In genomic region chr6:145823103-145823502, GRCm38 (mm10) we compare ENCODE assay signal across 9 mouse cellular contexts. TPM values are rescaled to one million over a fixed set of nuclear protein-coding genes. Genes with fewer than 3 reads are reported as not detected.
DNase-seq lines count a peak whose midpoint lies in the region; ATAC-seq lines count a peak whose summit lies in the region.
"Had no signal": no experiment of that assay in that cellular context is flagged by ENCODE, and none has a peak within 500 bp of the region (broad histone marks: within the 10 kb centered on the region; RNA-seq: fewer than 3 reads in every experiment).

No protein-coding gene starts in this region.

- H3K4me1 ChIP-seq in forebrain, embryonic 11.5 days (replicated peaks; ENCODE audit: control insufficient read depth, insufficient read depth, low read length): no peaks in the 10 kb centered on the region
- H3K4me1 ChIP-seq in forebrain, embryonic 16.5 days (replicated peaks; ENCODE audit: control insufficient read depth, insufficient read depth, low read length): no peaks in the 10 kb centered on the region
- no peaks in the 10 kb centered on the region for H3K4me1 ChIP-seq in embryonic facial prominence, embryonic 11.5 days (ENCODE audit: control insufficient read depth, insufficient read depth, low read length)
- H3K4me1 ChIP-seq in liver, embryonic 11.5 days (replicated peaks; ENCODE audit: control insufficient read depth, insufficient read depth, low read length): no peaks in the 10 kb centered on the region
- H3K4me1 ChIP-seq in midbrain, embryonic 15.5 days: no peaks in the 10 kb centered on the region

- 52% methylated on average over 6 of the region's 6 CpGs for WGBS in forebrain, embryonic 11.5 days
- WGBS in forebrain, embryonic 16.5 days: 42% methylated on average over 6 of the region's 6 CpGs
- 49% methylated on average over 6 of the region's 6 CpGs for WGBS in embryonic facial prominence, embryonic 11.5 days
- WGBS in liver, embryonic 11.5 days: 58% methylated on average over 6 of the region's 6 CpGs
- WGBS in midbrain, embryonic 15.5 days: 36% methylated on average over 6 of the region's 6 CpGs

- no peaks in the 10 kb centered on the region for H3K36me3 ChIP-seq in forebrain, embryonic 11.5 days (ENCODE audit: control insufficient read depth, insufficient read depth, low read length)
- H3K36me3 ChIP-seq in forebrain, embryonic 16.5 days (ENCODE audit: control insufficient read depth, insufficient read depth): no peaks in the 10 kb centered on the region
- H3K36me3 ChIP-seq in embryonic facial prominence, embryonic 11.5 days (replicated peaks; ENCODE audit: control insufficient read depth, insufficient read depth, low read depth, low read length): no peaks in the 10 kb centered on the region
- H3K36me3 ChIP-seq in liver, embryonic 11.5 days (ENCODE audit: control insufficient read depth, insufficient read depth, low read length): no peaks in the 10 kb centered on the region
- H3K36me3 ChIP-seq in midbrain, embryonic 15.5 days (replicated peaks): no peaks in the 10 kb centered on the region

- intact Hi-C loops in left cerebral cortex, postnatal 36 days (cut with DNase I): no loop called here

- H3K27ac ChIP-seq in forebrain, embryonic 11.5 days (ENCODE audit: low read depth, low read length): no peak overlapping the region
- H3K27ac ChIP-seq in forebrain, embryonic 16.5 days (ENCODE audit: low read length): no peak overlapping the region
- H3K27ac ChIP-seq in embryonic facial prominence, embryonic 11.5 days (replicated peaks; ENCODE audit: low read depth, low read length): no peak overlapping the region
- no peak overlapping the region for H3K27ac ChIP-seq in liver, embryonic 11.5 days (ENCODE audit: low read depth, low read length)
- no peak overlapping the region for H3K27ac ChIP-seq in midbrain, embryonic 15.5 days

- ATAC-seq in forebrain, embryonic 11.5 days (replicated peaks; ENCODE audit: low FRiP score): peak; percentile 71; the same call in 1 of the 2 replicates
- ATAC-seq in forebrain, embryonic 16.5 days: no peak
- ATAC-seq in embryonic facial prominence, embryonic 11.5 days (replicated peaks; ENCODE audit: insufficient number of reproducible peaks, low FRiP score, low TSS enrichment, low read depth): peak; percentile 70; the same call in 1 of the 2 replicates
- peak; percentile 69 for ATAC-seq in liver, embryonic 11.5 days (replicated peaks; ENCODE audit: low FRiP score)
- peak; percentile 60; the same call in 1 of the 2 replicates for ATAC-seq in midbrain, embryonic 15.5 days (replicated peaks)

- H3K4me3 ChIP-seq in forebrain, embryonic 11.5 days (ENCODE audit: low read depth, low read length): no peak overlapping the region
- H3K4me3 ChIP-seq in forebrain, embryonic 16.5 days (replicated peaks; ENCODE audit: low read length): no peak overlapping the region
- no peak overlapping the region for H3K4me3 ChIP-seq in embryonic facial prominence, embryonic 11.5 days (ENCODE audit: low read depth, low read length)
- H3K4me3 ChIP-seq in liver, embryonic 11.5 days (ENCODE audit: low read depth, low read length): no peak overlapping the region
- no peak overlapping the region for H3K4me3 ChIP-seq in midbrain, embryonic 15.5 days

- peak; percentile 57 for DNase-seq in forebrain, embryonic 11.5 days (ENCODE audit: low spot score)
- peak; percentile 13 for DNase-seq in embryonic facial prominence, embryonic 11.5 days (ENCODE audit: low spot score)
- no peak for DNase-seq in liver, embryonic 11.5 days (ENCODE audit: low spot score)
- no peak for DNase-seq in left cerebral cortex, postnatal 36 days (ENCODE audit: low spot score in 2 of 2)
- DNase-seq in frontal cortex, postnatal 14 days (ENCODE audit: low spot score in 2 of 2): no peak
- DNase-seq in right cerebral cortex, postnatal 10 days (ENCODE audit: low spot score in 2 of 2): no peak
- DNase-seq: adrenal gland, postnatal 25 days had no signal

- no peaks in the 10 kb centered on the region for H3K27me3 ChIP-seq in forebrain, embryonic 11.5 days (ENCODE audit: control insufficient read depth, insufficient read depth, low read length)
- no peaks in the 10 kb centered on the region for H3K27me3 ChIP-seq in forebrain, embryonic 16.5 days (replicated peaks; ENCODE audit: control insufficient read depth, insufficient read depth, low read length)
- no peaks in the 10 kb centered on the region for H3K27me3 ChIP-seq in embryonic facial prominence, embryonic 11.5 days (ENCODE audit: control insufficient read depth, insufficient read depth, low read length)
- H3K27me3 ChIP-seq in liver, embryonic 11.5 days (replicated peaks; ENCODE audit: control insufficient read depth, insufficient read depth, low read length): no peaks in the 10 kb centered on the region
- no peaks in the 10 kb centered on the region for H3K27me3 ChIP-seq in midbrain, embryonic 15.5 days (replicated peaks)

- no peaks in the 10 kb centered on the region; the same call in 1 of the 2 replicates for H3K9me3 ChIP-seq in forebrain, embryonic 11.5 days (ENCODE audit: control insufficient read depth, low read length)
- no peaks in the 10 kb centered on the region for H3K9me3 ChIP-seq in forebrain, embryonic 16.5 days (ENCODE audit: control insufficient read depth, low read length)
- no peaks in the 10 kb centered on the region for H3K9me3 ChIP-seq in embryonic facial prominence, embryonic 11.5 days (replicated peaks; ENCODE audit: control insufficient read depth, low read length)
- no peaks in the 10 kb centered on the region for H3K9me3 ChIP-seq in liver, embryonic 11.5 days (ENCODE audit: control insufficient read depth, low read length)
- H3K9me3 ChIP-seq in midbrain, embryonic 15.5 days: no peaks in the 10 kb centered on the region

- no peak overlapping the region for H3K4me2 ChIP-seq in forebrain, embryonic 11.5 days (ENCODE audit: low read depth, low read length, severe bottlenecking)
- H3K4me2 ChIP-seq in forebrain, embryonic 16.5 days (ENCODE audit: low read length): no peak overlapping the region
- no peak overlapping the region for H3K4me2 ChIP-seq in embryonic facial prominence, embryonic 11.5 days (ENCODE audit: low read depth, low read length)
- no peak overlapping the region for H3K4me2 ChIP-seq in liver, embryonic 11.5 days
- no peak overlapping the region for H3K4me2 ChIP-seq in midbrain, embryonic 15.5 days

- no peak overlapping the region for H3K9ac ChIP-seq in forebrain, embryonic 11.5 days (ENCODE audit: low read length)
- H3K9ac ChIP-seq in forebrain, embryonic 16.5 days (replicated peaks; ENCODE audit: low read depth, low read length): no peak overlapping the region
- no peak overlapping the region for H3K9ac ChIP-seq in embryonic facial prominence, embryonic 11.5 days (replicated peaks; ENCODE audit: low read length)
- no peak overlapping the region for H3K9ac ChIP-seq in liver, embryonic 11.5 days (ENCODE audit: low read depth, low read length)
- H3K9ac ChIP-seq in midbrain, embryonic 15.5 days: no peak overlapping the region

RNA-seq across cellular contexts. Expression of gene Bhlhe41, which starts 42.3 kb away (rescaled TPM):
- polyA plus RNA-seq in forebrain, embryonic 11.5 days (2014; fragmentation: Nextera tagmentation; extraction: Ambion mirVana): 2.1 and 2.4 TPM in 2 replicates
- 2.6 and 4.5 TPM in 2 replicates for polyA plus RNA-seq in forebrain, embryonic 16.5 days (2015; fragmentation: Nextera tagmentation; extraction: Ambion mirVana)
- 1.7 and 2.0 TPM in 2 replicates for polyA plus RNA-seq in embryonic facial prominence, embryonic 11.5 days (2014; fragmentation: Nextera tagmentation; extraction: Ambion mirVana)
- polyA plus RNA-seq in liver, embryonic 11.5 days (2014; fragmentation: Nextera tagmentation; extraction: Ambion mirVana): 0.34 and 0.45 TPM in 2 replicates
- polyA plus RNA-seq in midbrain, embryonic 15.5 days (2015; fragmentation: Nextera tagmentation; extraction: Ambion mirVana): 6.5 and 8.2 TPM in 2 replicates
- 10 to 100 TPM; 31.8 to 33.9 TPM for total RNA-seq in left cerebral cortex, postnatal 36 days (2021)

Comparison
In these comparisons a context has a peak if more than half of its experiments do, and no peak if none do; other contexts are left out.
1. DNase-seq: peak in forebrain, embryonic 11.5 days (single experiment) and embryonic facial prominence, embryonic 11.5 days (single experiment); none in liver, embryonic 11.5 days (single experiment), left cerebral cortex, postnatal 36 days (0 of 2), frontal cortex, postnatal 14 days (0 of 2) and right cerebral cortex, postnatal 10 days (0 of 2).